Mouse (Mus musculus) forebrain, embryonic 12.5 days (tissue): ENCODE measurements around the gene Gfpt1. TPM values are rescaled to one million over a fixed set of nuclear protein-coding genes. Genes with fewer than 3 reads are reported as not detected.
"Not testable (repeated sequence)": the region's sequence is repeated elsewhere in the genome, so short reads cannot be mapped to it uniquely, and the experiment has no call there.

ENCODE experiments used
- ATAC-seq: fragments of 200-750 bp; cut with Nextera tagmentation; 2 replicates; pipeline ENCODE4 v1.8.0; 2017; ENCODE audit warnings: moderate TSS enrichment; ENCODE audit not compliant: low FRiP score
- H3K27ac ChIP-seq: fragments of 300-500 bp; sonication (generic); 2 replicates; pipeline ENCODE4 v1.5.1; 2016; ENCODE audit warnings: mild to moderate bottlenecking
- H3K27me3 ChIP-seq: fragments of 300-500 bp; sonication (generic); 2 replicates; pipeline ENCODE4 v1.6.1; 2016; ENCODE audit warnings: mild to moderate bottlenecking
- H3K36me3 ChIP-seq: fragments of 300-500 bp; sonication (generic); replicated peaks from 2 replicates; pipeline ENCODE4 v1.6.1; 2016; ENCODE audit warnings: mild to moderate bottlenecking
- H3K4me1 ChIP-seq: fragments of 300-500 bp; sonication (generic); 2 replicates; pipeline ENCODE4 v1.6.1; 2016
- H3K4me2 ChIP-seq: fragments of 300-500 bp; sonication (generic); 2 replicates; pipeline ENCODE4 v1.6.1; 2016; ENCODE audit warnings: mild to moderate bottlenecking, moderate library complexity
- H3K4me3 ChIP-seq: fragments of 300-500 bp; sonication (generic); replicated peaks from 2 replicates; pipeline ENCODE4 v1.5.1; 2016; ENCODE audit warnings: mild to moderate bottlenecking
- H3K9ac ChIP-seq: fragments of 300-500 bp; sonication (generic); 2 replicates; pipeline ENCODE4 v1.6.1; 2016; ENCODE audit warnings: mild to moderate bottlenecking
- H3K9me3 ChIP-seq: fragments of 300-500 bp; sonication (generic); 2 replicates; pipeline ENCODE4 v1.6.1; 2016
- WGBS: fragments of 180-500 bp; shearing (Covaris S2); methylation state at CpG from one replicate; pipeline ENCODE4 v1.1.7; 2016; 5-methylcytosine and 5-hydroxymethylcytosine counted together
- polyA plus RNA-seq: library from polyadenylated mRNA; unstranded; fragments of >200 nt; fragmentation: Nextera tagmentation; extraction: Ambion mirVana; gene quantifications from 2 replicates; pipeline ENCODE4 v1.2.1, GENCODE M21; 2016

The Gfpt1 gene
- polyA plus RNA-seq, 1 experiment from 2014 or later, result 18.7 TPM

- Histone ChIP-seq H3K4me3 (no peak overlapping the region), H3K36me3 (peaks cover 75% of the 10 kb centered on the region), H3K27me3 (no peaks in the 10 kb centered on the region), H3K9me3 (0 out of 2 replicates have a peak, but pooled peaks cover 3% of the 10 kb centered on the region), H3K4me2 (no peak overlapping the region), H3K9ac (no peak overlapping the region), H3K4me1 (no peaks in the 10 kb centered on the region), H3K27ac (no peak overlapping the region)
- ATAC-seq, result no peak
- WGBS, result 98% methylated on average over 12 of the region's 12 CpGs
Observed at GRCm38 (mm10) chr6:87021791-87022190, 20.9 kb upstream of the Gfpt1 start.

GRCm38 (mm10) chr6:87026980-87027379 lies 15.7 kb upstream of the Gfpt1 start:
- Histone ChIP-seq H3K27me3 (no peaks in the 10 kb centered on the region), H3K9ac (no peak overlapping the region), H3K4me1 (no peaks in the 10 kb centered on the region), H3K27ac (no peak overlapping the region), H3K4me2 (no peak overlapping the region), H3K9me3 (no peaks in the 10 kb centered on the region), H3K4me3 (no peak overlapping the region), H3K36me3 (peaks cover 50% of the 10 kb centered on the region)
- ATAC-seq, result no peak
- WGBS, result 88% methylated on average over 7 of the region's 7 CpGs

- no peak overlapping the region for H3K4me3 ChIP-seq
- no peaks in the 10 kb centered on the region for H3K9me3 ChIP-seq
- no peak for ATAC-seq
- H3K27ac ChIP-seq, result no peak overlapping the region
- H3K4me1 ChIP-seq, result no peaks in the 10 kb centered on the region
- no peak overlapping the region for H3K9ac ChIP-seq
- peaks cover 36% of the 10 kb centered on the region for H3K36me3 ChIP-seq
- no peak overlapping the region for H3K4me2 ChIP-seq
- H3K27me3 ChIP-seq, result no peaks in the 10 kb centered on the region
Observed at GRCm38 (mm10) chr6:87028881-87029280, 13.8 kb upstream of the Gfpt1 start.

- not testable (repeated sequence) for H3K9me3 ChIP-seq, H3K4me3 ChIP-seq, H3K27me3 ChIP-seq, ATAC-seq, H3K4me1 ChIP-seq, H3K4me2 ChIP-seq, H3K27ac ChIP-seq, H3K9ac ChIP-seq
- 86% methylated on average over 7 of the region's 7 CpGs for WGBS
- H3K36me3 ChIP-seq, result peaks cover 18% of the 10 kb centered on the region
Observed at GRCm38 (mm10) chr6:87031310-87031709, 11.3 kb upstream of the Gfpt1 start.

GRCm38 (mm10) chr6:87032401-87032800 lies 10.2 kb upstream of the Gfpt1 start:
- Histone ChIP-seq H3K36me3 (peaks cover 9% of the 10 kb centered on the region), H3K4me3 (no peak overlapping the region), H3K4me1 (no peaks in the 10 kb centered on the region), H3K9me3 (no peaks in the 10 kb centered on the region), H3K27me3 (no peaks in the 10 kb centered on the region), H3K9ac (no peak overlapping the region), H3K27ac (no peak overlapping the region), H3K4me2 (no peak overlapping the region)
- ATAC-seq, result no peak
- WGBS, result 89% methylated on average over 3 of the region's 3 CpGs

GRCm38 (mm10) chr6:87034395-87034794 lies 8.3 kb upstream of the Gfpt1 start:
- no peak overlapping the region for H3K27ac ChIP-seq
- H3K27me3 ChIP-seq, result no peaks in the 10 kb centered on the region
- WGBS, result 89% methylated on average over 3 of the region's 3 CpGs
- no peak overlapping the region for H3K4me3 ChIP-seq
- H3K9me3 ChIP-seq, result no peaks in the 10 kb centered on the region
- H3K36me3 ChIP-seq, result peaks cover 3% of the 10 kb centered on the region; the same call in 1 of the 2 replicates
- no peak for ATAC-seq
- no peaks in the 10 kb centered on the region for H3K4me1 ChIP-seq
- H3K4me2 ChIP-seq, result no peak overlapping the region
- H3K9ac ChIP-seq, result no peak overlapping the region

GRCm38 (mm10) chr6:87037826-87038620 lies 4.6 kb upstream of the Gfpt1 start:
- WGBS, result 89% methylated on average over 10 of the region's 10 CpGs
- ATAC-seq, result no peak
- Histone ChIP-seq H3K9ac (no peak overlapping the region), H3K4me3 (no peak overlapping the region), H3K4me1 (no peaks in the 10 kb centered on the region), H3K4me2 (no peak overlapping the region), H3K27ac (no peak overlapping the region), H3K9me3 (no peaks in the 10 kb centered on the region), H3K36me3 (no peaks in the 10 kb centered on the region), H3K27me3 (no peaks in the 10 kb centered on the region)

- WGBS, result 88% methylated on average over 8 of the region's 8 CpGs
- Histone ChIP-seq H3K4me1 (peaks cover 6% of the 10 kb centered on the region), H3K36me3 (no peaks in the 10 kb centered on the region), H3K27ac (no peak overlapping the region), H3K27me3 (no peaks in the 10 kb centered on the region), H3K9me3 (no peaks in the 10 kb centered on the region), H3K4me2 (no peak overlapping the region), H3K4me3 (no peak overlapping the region), H3K9ac (no peak overlapping the region)
- ATAC-seq, result no peak
Observed at GRCm38 (mm10) chr6:87039161-87039560, 3.5 kb upstream of the Gfpt1 start.

- Histone ChIP-seq H3K36me3 (no peaks in the 10 kb centered on the region), H3K27me3 (no peaks in the 10 kb centered on the region), H3K4me1 (peaks cover 9% of the 10 kb centered on the region), H3K27ac (no peak overlapping the region), H3K4me2 (no peak overlapping the region), H3K9me3 (no peaks in the 10 kb centered on the region), H3K9ac (no peak overlapping the region), H3K4me3 (no peak overlapping the region)
- 73% methylated on average over 4 of the region's 4 CpGs for WGBS
- ATAC-seq, result no peak
Observed at GRCm38 (mm10) chr6:87040971-87041370, 1.7 kb upstream of the Gfpt1 start.

GRCm38 (mm10) chr6:87041431-87041830 lies 1.2 kb upstream of the Gfpt1 start:
- ATAC-seq, result no peak
- H3K9me3 ChIP-seq, result no peaks in the 10 kb centered on the region
- H3K4me2 ChIP-seq, result peak overlapping the region; percentile 76; the same call in 1 of the 2 replicates
- no peaks in the 10 kb centered on the region for H3K27me3 ChIP-seq
- H3K4me1 ChIP-seq, result peaks cover 9% of the 10 kb centered on the region
- no peak overlapping the region for H3K27ac ChIP-seq
- no peaks in the 10 kb centered on the region for H3K36me3 ChIP-seq
- H3K4me3 ChIP-seq, result no peak overlapping the region
- 90% methylated on average over 7 of the region's 7 CpGs for WGBS
- no peak overlapping the region for H3K9ac ChIP-seq

GRCm38 (mm10) chr6:87042004-87042336 lies 676 bp upstream of the Gfpt1 start:
- ATAC-seq, result peak; percentile 2; the same call in 1 of the 2 replicates
- Histone ChIP-seq H3K27ac (peak overlapping the region; percentile 96), H3K9me3 (no peaks in the 10 kb centered on the region), H3K27me3 (no peaks in the 10 kb centered on the region), H3K4me1 (peaks cover 9% of the 10 kb centered on the region), H3K4me3 (peak overlapping the region; percentile 73), H3K36me3 (no peaks in the 10 kb centered on the region), H3K9ac (peak overlapping the region; percentile 87), H3K4me2 (peak overlapping the region; percentile 76)
- WGBS, result under 1% methylated on average over 11 of the region's 11 CpGs

- peak; percentile 2; the same call in 1 of the 2 replicates for ATAC-seq
- H3K27ac ChIP-seq, result peak overlapping the region; percentile 96
- 5% methylated on average over 9 of the region's 9 CpGs for WGBS
Observed at GRCm38 (mm10) chr6:87043131-87043516, 478 bp downstream of the Gfpt1 start.

GRCm38 (mm10) chr6:87044895-87045294 lies 2.2 kb downstream of the Gfpt1 start:
- no peak overlapping the region for H3K9ac ChIP-seq
- 0 out of 2 replicates have a peak, but pooled peaks cover 4% of the 10 kb centered on the region for H3K36me3 ChIP-seq
- WGBS, result 84% methylated on average over 2 of the region's 2 CpGs
- H3K27me3 ChIP-seq, result no peaks in the 10 kb centered on the region
- H3K4me1 ChIP-seq, result peaks cover 9% of the 10 kb centered on the region
- no peak for ATAC-seq
- H3K4me3 ChIP-seq, result no peak overlapping the region
- no peak overlapping the region for H3K27ac ChIP-seq
- H3K4me2 ChIP-seq, result no peak overlapping the region
- no peaks in the 10 kb centered on the region for H3K9me3 ChIP-seq

More at GRCm38 (mm10) chr6:87043131-87043516, 478 bp downstream of the Gfpt1 start:
- Histone ChIP-seq H3K4me3 (peak overlapping the region; percentile 73), H3K9ac (peak overlapping the region; percentile 87), H3K36me3 (0 out of 2 replicates have a peak, but pooled peaks cover 3% of the 10 kb centered on the region), H3K9me3 (no peaks in the 10 kb centered on the region), H3K4me1 (peaks cover 9% of the 10 kb centered on the region), H3K4me2 (peak overlapping the region; percentile 76), H3K27me3 (no peaks in the 10 kb centered on the region)
